Mouse (Mus musculus) midbrain, postnatal 0 days (tissue): Measurements from ENCODE around the gene Mark1. TPM values are rescaled to one million over a fixed set of nuclear protein-coding genes. Genes with fewer than 3 reads are reported as not detected.

ENCODE experiments used
- ATAC-seq: fragments of 200-750 bp; cut with Nextera tagmentation; 2 replicates; pipeline ENCODE4 v1.8.0; 2017; ENCODE audit warnings: moderate number of reproducible peaks, mild to moderate bottlenecking, moderate TSS enrichment, moderate library complexity; ENCODE audit not compliant: low FRiP score
- DNase-seq: peaks from one replicate; pipeline ENCODE4 v3.0.0-alpha.2; 2015; ENCODE audit warnings: low spot score
- H3K27ac ChIP-seq: fragments of 300-500 bp; sonication (generic); 2 replicates; pipeline ENCODE4 v1.5.1; 2014; ENCODE audit warnings: low read depth, mild to moderate bottlenecking, low read length, mixed read lengths
- H3K27me3 ChIP-seq: fragments of 300-500 bp; sonication (generic); 2 replicates; pipeline ENCODE4 v1.6.1; 2014; ENCODE audit warnings: low read length, control low read depth, mixed read lengths; ENCODE audit not compliant: insufficient read depth
- H3K36me3 ChIP-seq: fragments of 300-500 bp; sonication (generic); 2 replicates; pipeline ENCODE4 v1.6.1; 2014; ENCODE audit warnings: low read length, control low read depth, mixed read lengths; ENCODE audit not compliant: insufficient read depth
- H3K4me1 ChIP-seq: fragments of 300-500 bp; sonication (generic); 2 replicates; pipeline ENCODE4 v1.6.1; 2014; ENCODE audit warnings: mild to moderate bottlenecking, control low read depth, antibody characterized with exemption, low read length, mixed read lengths; ENCODE audit not compliant: insufficient read depth
- H3K4me2 ChIP-seq: fragments of 300-500 bp; sonication (generic); 2 replicates; pipeline ENCODE4 v1.6.1; 2014; ENCODE audit warnings: low read depth, mild to moderate bottlenecking, low read length, mixed read lengths; ENCODE audit not compliant: poor library complexity, severe bottlenecking
- H3K4me3 ChIP-seq: fragments of 300-500 bp; sonication (generic); 2 replicates; pipeline ENCODE4 v1.5.1; 2014; ENCODE audit warnings: low read depth, mild to moderate bottlenecking, low read length, moderate library complexity
- H3K9ac ChIP-seq: fragments of 300-500 bp; sonication (generic); replicated peaks from 2 replicates; pipeline ENCODE4 v1.6.1; 2014; ENCODE audit warnings: mild to moderate bottlenecking, low read length, moderate library complexity, mixed read lengths; ENCODE audit not compliant: poor library complexity, severe bottlenecking
- H3K9me3 ChIP-seq: fragments of 300-500 bp; sonication (generic); 2 replicates; pipeline ENCODE4 v1.6.1; 2016; ENCODE audit warnings: low read length, control low read depth
- CTCF ChIP-seq: IDR thresholded peaks from 2 replicates; pipeline ENCODE4 v1.5.1; 2016; ENCODE audit warnings: antibody characterized with exemption, mild to moderate bottlenecking
- WGBS: fragments of 180-500 bp; shearing (Covaris S2); extraction: QIAGEN DNeasy Blood & Tissue Kit; methylation state at CpG from one replicate; pipeline ENCODE4 v1.1.7; 2014; 5-methylcytosine and 5-hydroxymethylcytosine counted together
- polyA plus RNA-seq: library from polyadenylated mRNA; unstranded; fragments of >200 nt; fragmentation: Nextera tagmentation; extraction: Ambion mirVana; gene quantifications from 2 replicates; pipeline ENCODE4 v1.2.1, GENCODE M21; 2015
- total RNA-seq: library from RNA; depleted of rRNA; stranded (reverse); fragments of >200 nt; gene quantifications from 2 replicates; pipeline ENCODE4 v1.2.3, GENCODE M21; 2014

Mark1 gene
- total and polyA plus RNA-seq, 2 experiments from 2014 or later: 13.0 to 69.1 TPM

DNA sequence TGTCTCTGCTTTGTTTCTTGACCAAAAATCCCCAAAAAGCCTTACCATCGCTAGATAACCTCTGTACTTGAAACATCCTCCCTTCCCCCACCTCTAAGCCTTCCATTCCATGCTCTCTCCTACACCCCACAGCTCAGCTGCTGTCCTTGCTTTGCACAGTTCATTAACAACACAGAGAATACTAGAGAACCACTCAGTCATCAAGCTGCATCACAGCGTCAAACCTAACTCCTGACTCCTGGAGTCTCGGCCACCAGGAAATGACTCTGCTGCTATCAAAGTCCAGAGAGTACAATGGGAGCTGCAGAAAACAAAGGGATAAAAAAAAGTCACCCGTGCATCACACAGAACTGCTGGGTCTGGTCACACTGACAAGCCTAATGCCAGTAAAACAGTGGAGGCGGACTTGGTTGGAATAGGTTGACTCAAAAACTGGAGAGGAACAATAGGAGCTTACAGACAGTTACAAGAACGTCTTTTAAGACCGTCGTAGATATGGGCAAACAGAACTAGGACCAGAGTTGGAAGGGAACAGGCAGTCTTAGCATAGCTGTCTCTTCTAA, 27.1 kb downstream of the Mark1 start:
- H3K27ac ChIP-seq: no peak overlapping the region
- ATAC-seq (no peak), DNase-seq (no peak)
- no peak for TF ChIP-seq CTCF
- H3K27me3 ChIP-seq: no peaks in the 10 kb centered on the region
- no peaks in the 10 kb centered on the region for H3K4me1 ChIP-seq
- no peak overlapping the region for H3K9ac ChIP-seq
- H3K9me3 ChIP-seq: no peaks in the 10 kb centered on the region
- WGBS: 29% methylated on average over 8 of the region's 8 CpGs
- no peak overlapping the region for H3K4me2 ChIP-seq
- H3K4me3 ChIP-seq: no peak overlapping the region
- no peaks in the 10 kb centered on the region for H3K36me3 ChIP-seq

DNA sequence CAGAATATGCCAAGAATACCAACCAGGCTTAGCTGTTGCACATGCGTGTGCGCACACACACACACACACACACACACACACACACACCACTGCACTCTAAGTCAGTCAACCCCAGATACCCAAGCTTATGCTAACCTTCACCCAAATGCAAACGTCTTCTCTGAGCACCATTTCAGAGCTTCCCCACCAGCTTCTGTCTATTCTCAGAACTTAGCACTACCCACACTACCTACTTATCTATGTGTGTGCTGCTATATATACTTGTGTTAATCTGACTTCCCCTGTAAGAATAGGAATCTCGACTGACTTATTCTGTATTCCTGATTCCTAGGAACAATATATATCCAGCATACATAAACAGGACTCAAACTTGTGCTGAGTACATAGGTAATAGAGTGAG, 30.0 kb downstream of the Mark1 start:
- H3K4me2 ChIP-seq: no peak overlapping the region
- H3K27ac ChIP-seq: no peak overlapping the region
- H3K4me3 ChIP-seq: no peak overlapping the region
- H3K36me3 ChIP-seq: no peaks in the 10 kb centered on the region
- no peak for ATAC-seq
- 89% methylated on average over 4 of the region's 4 CpGs for WGBS
- DNase-seq: no peak
- no peak for TF ChIP-seq CTCF
- H3K9me3 ChIP-seq: no peaks in the 10 kb centered on the region
- no peaks in the 10 kb centered on the region for H3K27me3 ChIP-seq
- H3K4me1 ChIP-seq: no peaks in the 10 kb centered on the region
- H3K9ac ChIP-seq: no peak overlapping the region

DNA sequence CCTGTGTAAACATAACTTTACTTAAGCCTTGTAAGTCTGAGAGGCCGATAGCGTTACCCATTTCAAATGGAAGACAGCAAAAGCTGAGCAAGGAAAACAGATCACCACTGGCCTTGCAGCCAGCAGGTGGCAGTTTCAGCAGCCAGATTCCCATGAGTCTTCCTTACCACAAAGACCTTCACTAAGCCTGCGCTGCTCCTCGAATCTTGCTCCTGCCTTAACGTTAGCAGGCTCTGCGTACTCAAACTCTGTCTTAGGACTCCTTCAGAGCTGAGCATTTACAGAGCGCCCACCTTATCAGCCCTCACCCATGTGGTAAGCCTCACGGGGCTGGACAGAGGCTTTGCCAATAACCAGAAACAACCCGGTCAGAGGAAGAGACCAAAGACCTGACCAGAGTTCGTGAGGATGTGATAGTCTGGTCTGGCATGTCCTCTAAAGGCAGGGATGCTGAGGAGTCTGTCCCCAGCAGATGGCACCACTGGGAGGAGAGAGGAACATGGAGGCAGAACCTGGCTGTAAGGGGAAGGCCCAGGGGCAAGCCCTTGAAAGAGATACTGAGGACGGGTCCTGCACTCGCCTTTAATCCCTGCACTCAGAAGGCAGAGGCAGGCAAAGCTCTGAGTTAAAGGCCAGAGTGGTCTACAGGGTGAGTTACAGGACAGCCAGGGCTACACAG, 33.5 kb downstream of the Mark1 start:
- peak; percentile 58 for TF ChIP-seq CTCF
- Histone ChIP-seq H3K4me3 (no peak overlapping the region), H3K9ac (no peak overlapping the region), H3K27me3 (no peaks in the 10 kb centered on the region), H3K36me3 (no peaks in the 10 kb centered on the region), H3K9me3 (peaks cover 10% of the 10 kb centered on the region; the same call in 1 of the 2 replicates), H3K4me1 (no peaks in the 10 kb centered on the region), H3K4me2 (no peak overlapping the region), H3K27ac (no peak overlapping the region)
- WGBS: 49% methylated on average over 12 of the region's 12 CpGs
- peak; percentile 44; the same call in 1 of the 2 replicates for ATAC-seq
- peak; percentile 43 for DNase-seq

DNA sequence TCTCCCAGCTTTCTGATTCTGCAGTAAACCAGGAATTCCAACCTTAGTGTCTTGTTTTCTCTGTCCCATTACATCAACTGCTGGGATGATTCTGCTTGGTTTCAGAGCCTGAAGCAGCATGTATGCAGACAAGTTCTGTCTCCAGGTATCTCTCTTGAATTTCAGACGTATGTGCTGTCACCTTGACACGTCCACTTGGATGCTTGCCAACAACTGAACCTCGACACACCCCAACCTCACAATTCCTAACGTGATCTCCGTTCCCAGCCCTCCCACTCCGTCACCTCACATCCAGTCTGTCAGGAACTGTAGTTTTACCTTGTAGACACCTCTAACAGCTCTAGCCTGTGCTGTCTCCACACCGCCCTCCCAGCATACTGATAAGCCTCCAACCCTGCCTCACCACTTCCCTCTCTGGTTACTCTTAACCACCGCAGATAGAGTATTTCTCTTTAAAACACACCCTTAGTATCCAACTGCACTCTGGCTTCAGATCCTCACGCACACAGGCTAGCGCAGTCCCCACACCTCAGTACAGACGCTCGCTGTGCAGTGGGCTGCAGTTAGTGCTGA, 36.2 kb downstream of the Mark1 start:
- H3K9ac ChIP-seq: no peak overlapping the region
- no peak for DNase-seq
- TF ChIP-seq CTCF: no peak
- no peak for ATAC-seq
- no peak overlapping the region for H3K4me3 ChIP-seq
- H3K4me2 ChIP-seq: no peak overlapping the region
- no peak overlapping the region for H3K27ac ChIP-seq
- H3K27me3 ChIP-seq: no peaks in the 10 kb centered on the region
- H3K4me1 ChIP-seq: no peaks in the 10 kb centered on the region
- H3K36me3 ChIP-seq: no peaks in the 10 kb centered on the region
- peaks cover 10% of the 10 kb centered on the region; the same call in 1 of the 2 replicates for H3K9me3 ChIP-seq
- 87% methylated on average over 12 of the region's 12 CpGs for WGBS

- TF ChIP-seq CTCF: no peak
Observed at GRCm38 (mm10) chr1:184961853-184962252, 37.5 kb downstream of the Mark1 start.

GRCm38 (mm10) chr1:184958818-184959217, 40.6 kb downstream of the Mark1 start:
- H3K4me3 ChIP-seq: no peak overlapping the region
- peak; percentile 22 for DNase-seq
- 67% methylated on average over 9 of the region's 9 CpGs for WGBS
- H3K4me2 ChIP-seq: no peak overlapping the region
- H3K36me3 ChIP-seq: no peaks in the 10 kb centered on the region
- H3K27ac ChIP-seq: no peak overlapping the region
- H3K27me3 ChIP-seq: no peaks in the 10 kb centered on the region
- H3K9ac ChIP-seq: no peak overlapping the region
- H3K9me3 ChIP-seq: peaks cover 10% of the 10 kb centered on the region; the same call in 1 of the 2 replicates
- TF ChIP-seq CTCF: no peak
- ATAC-seq: no peak
- H3K4me1 ChIP-seq: no peaks in the 10 kb centered on the region

More at GRCm38 (mm10) chr1:184961853-184962252, 37.5 kb downstream of the Mark1 start:
- Histone ChIP-seq H3K4me3 (no peak overlapping the region), H3K4me2 (no peak overlapping the region), H3K9me3 (peaks cover 10% of the 10 kb centered on the region; the same call in 1 of the 2 replicates), H3K4me1 (no peaks in the 10 kb centered on the region), H3K9ac (no peak overlapping the region), H3K36me3 (no peaks in the 10 kb centered on the region), H3K27ac (no peak overlapping the region), H3K27me3 (no peaks in the 10 kb centered on the region)
- 88% methylated on average over 5 of the region's 5 CpGs for WGBS
- DNase-seq (no peak), ATAC-seq (no peak)
